Mouse (Mus musculus): ENCODE data around the gene Bnipl. TPM values are rescaled to one million over a fixed set of nuclear protein-coding genes. Genes with fewer than 3 reads are reported as not detected.

Gene Bnipl
- polyA plus RNA-seq, 1 experiment, result not detected

- H3K4me1 ChIP-seq (ENCODE audit: control insufficient read depth, insufficient read depth, low read length), result peaks cover 23% of the 10 kb centered on the region
- no peak for TF ChIP-seq POLR2A (IDR thresholded peaks at IDR 0.05; ENCODE audit: low read depth, low read length)
- TF ChIP-seq CTCF (IDR thresholded peaks at IDR 0.05; ENCODE audit: borderline replicate concordance, insufficient read depth, low read length), result no peak
- H3K4me3 ChIP-seq (ENCODE audit: insufficient read depth, low read length), result peak within 1 kb of the TSS; percentile 42
- peak within 1 kb of the TSS; percentile 81 for H3K27ac ChIP-seq (ENCODE audit: insufficient read depth, low read length)
Measured at GRCm38 (mm10) chr3:95231298-95232221, 19.4 kb downstream of the Bnipl start, which contains the start of gene Mllt11. Mllt11 (minus strand) TSS chr3:95232171.

GRCm38 (mm10) chr3:95230495-95231297, 20.3 kb downstream of the Bnipl start:
- Histone ChIP-seq H3K4me3 (ENCODE audit: insufficient read depth, low read length) (peak overlapping the region; percentile 96), H3K27ac (ENCODE audit: insufficient read depth, low read length) (peak overlapping the region; percentile 81; the same call in 1 of the 2 replicates), H3K4me1 (ENCODE audit: control insufficient read depth, insufficient read depth, low read length) (peaks cover 21% of the 10 kb centered on the region)
- TF ChIP-seq CTCF (IDR thresholded peaks at IDR 0.05; ENCODE audit: borderline replicate concordance, insufficient read depth, low read length) (no peak), POLR2A (IDR thresholded peaks at IDR 0.05; ENCODE audit: low read depth, low read length) (no peak)

GRCm38 (mm10) chr3:95229781-95230494, 21.1 kb downstream of the Bnipl start:
- Histone ChIP-seq H3K4me1 (ENCODE audit: control insufficient read depth, insufficient read depth, low read length) (peaks cover 21% of the 10 kb centered on the region), H3K27ac (ENCODE audit: insufficient read depth, low read length) (peak overlapping the region; percentile 81), H3K4me3 (ENCODE audit: insufficient read depth, low read length) (peak overlapping the region; percentile 96)
- no peak for TF ChIP-seq CTCF (IDR thresholded peaks at IDR 0.05; ENCODE audit: borderline replicate concordance, insufficient read depth, low read length)
- peak; percentile 73 for TF ChIP-seq POLR2A (IDR thresholded peaks at IDR 0.05; ENCODE audit: low read depth, low read length)

GRCm38 (mm10) chr3:95228894-95229780, 21.9 kb downstream of the Bnipl start:
- TF ChIP-seq CTCF (IDR thresholded peaks at IDR 0.05; ENCODE audit: borderline replicate concordance, insufficient read depth, low read length) (no peak), POLR2A (IDR thresholded peaks at IDR 0.05; ENCODE audit: low read depth, low read length) (no peak; the same call in 1 of the 2 replicates)
- Histone ChIP-seq H3K4me3 (ENCODE audit: insufficient read depth, low read length) (peak overlapping the region; percentile 96), H3K27ac (ENCODE audit: insufficient read depth, low read length) (peak overlapping the region; percentile 77), H3K4me1 (ENCODE audit: control insufficient read depth, insufficient read depth, low read length) (peaks cover 22% of the 10 kb centered on the region)

GRCm38 (mm10) chr3:95228148-95228893, 22.7 kb downstream of the Bnipl start, which contains the start of gene Cdc42se1:
Cdc42se1 (plus strand) TSS chr3:95228732.
- Histone ChIP-seq H3K4me3 (ENCODE audit: insufficient read depth, low read length) (peak within 1 kb of the TSS; percentile 96), H3K4me1 (ENCODE audit: control insufficient read depth, insufficient read depth, low read length) (peaks cover 23% of the 10 kb centered on the region), H3K27ac (ENCODE audit: insufficient read depth, low read length) (peak within 1 kb of the TSS; percentile 98)
- TF ChIP-seq CTCF (IDR thresholded peaks at IDR 0.05; ENCODE audit: borderline replicate concordance, insufficient read depth, low read length) (no peak), POLR2A (IDR thresholded peaks at IDR 0.05; ENCODE audit: low read depth, low read length) (peak; percentile 89)

- H3K4me3 ChIP-seq (ENCODE audit: insufficient read depth, low read length), result peak overlapping the region; percentile 68
- no peak for TF ChIP-seq CTCF (IDR thresholded peaks at IDR 0.05; ENCODE audit: borderline replicate concordance, insufficient read depth, low read length)
- TF ChIP-seq POLR2A (IDR thresholded peaks at IDR 0.05; ENCODE audit: low read depth, low read length), result peak; percentile 38
- peaks cover 19% of the 10 kb centered on the region for H3K4me1 ChIP-seq (ENCODE audit: control insufficient read depth, insufficient read depth, low read length)
- peak overlapping the region; percentile 16 for H3K27ac ChIP-seq (ENCODE audit: insufficient read depth, low read length)
Measured at GRCm38 (mm10) chr3:95227214-95227613, 23.8 kb downstream of the Bnipl start.

GRCm38 (mm10) chr3:95224295-95224694, 26.7 kb downstream of the Bnipl start:
- Histone ChIP-seq H3K4me1 (ENCODE audit: control insufficient read depth, insufficient read depth, low read length) (peaks cover 2% of the 10 kb centered on the region), H3K27ac (ENCODE audit: insufficient read depth, low read length) (no peak overlapping the region), H3K4me3 (ENCODE audit: insufficient read depth, low read length) (no peak overlapping the region)
- TF ChIP-seq CTCF (IDR thresholded peaks at IDR 0.05; ENCODE audit: borderline replicate concordance, insufficient read depth, low read length) (no peak), POLR2A (IDR thresholded peaks at IDR 0.05; ENCODE audit: low read depth, low read length) (no peak)

- Histone ChIP-seq H3K4me1 (ENCODE audit: control insufficient read depth, insufficient read depth, low read length) (peaks cover 2% of the 10 kb centered on the region), H3K4me3 (ENCODE audit: insufficient read depth, low read length) (no peak overlapping the region), H3K27ac (ENCODE audit: insufficient read depth, low read length) (no peak overlapping the region)
- TF ChIP-seq POLR2A (IDR thresholded peaks at IDR 0.05; ENCODE audit: low read depth, low read length) (no peak), CTCF (IDR thresholded peaks at IDR 0.05; ENCODE audit: borderline replicate concordance, insufficient read depth, low read length) (no peak)
Measured at GRCm38 (mm10) chr3:95223041-95223440, 28.0 kb downstream of the Bnipl start.

Measured in embryonic fibroblast, embryonic 13.5 days (primary cell).